Mouse (Mus musculus) cerebral cortex, adult 2 months (tissue): ENCODE data around the gene Ttc39d.

Experiments used
- WGBS: fragments of 180-500 bp; shearing (Covaris S2); methylation state at CpG from one replicate; pipeline ENCODE4 v1.1.7; 2018; 5-methylcytosine and 5-hydroxymethylcytosine counted together

Ttc39d gene

DNA sequence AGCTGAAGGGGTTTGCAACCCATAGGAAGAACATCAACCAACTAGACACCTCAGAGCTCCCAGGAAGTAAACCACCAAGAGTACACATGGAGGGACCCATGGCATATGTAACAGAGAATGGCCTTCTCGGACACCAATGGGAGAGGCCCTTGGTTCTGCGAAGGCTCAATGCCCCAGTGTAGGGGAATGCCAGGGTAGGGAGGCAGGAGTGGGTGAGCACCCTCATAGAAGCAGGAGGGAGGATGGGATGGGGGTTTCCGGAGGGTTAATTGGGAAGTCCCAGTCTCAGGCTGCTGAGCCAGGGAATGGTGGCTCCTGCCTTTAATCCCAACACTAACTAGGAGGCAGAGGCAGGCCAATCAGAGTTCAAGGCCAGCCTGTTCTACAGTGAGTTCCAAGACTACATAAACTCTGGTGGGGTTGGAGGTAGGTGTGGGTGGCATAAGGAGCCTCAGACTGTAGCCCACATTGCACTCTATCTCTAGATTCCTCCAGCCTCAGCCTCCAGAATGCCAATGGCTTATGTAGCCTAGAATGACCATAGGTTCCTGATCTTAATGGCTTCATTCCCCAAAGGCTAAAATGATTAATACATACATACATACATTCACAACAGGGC lies 8.0 kb upstream of the Ttc39d start:
- WGBS = 91% methylated on average over 3 of the region's 3 CpGs

DNA sequence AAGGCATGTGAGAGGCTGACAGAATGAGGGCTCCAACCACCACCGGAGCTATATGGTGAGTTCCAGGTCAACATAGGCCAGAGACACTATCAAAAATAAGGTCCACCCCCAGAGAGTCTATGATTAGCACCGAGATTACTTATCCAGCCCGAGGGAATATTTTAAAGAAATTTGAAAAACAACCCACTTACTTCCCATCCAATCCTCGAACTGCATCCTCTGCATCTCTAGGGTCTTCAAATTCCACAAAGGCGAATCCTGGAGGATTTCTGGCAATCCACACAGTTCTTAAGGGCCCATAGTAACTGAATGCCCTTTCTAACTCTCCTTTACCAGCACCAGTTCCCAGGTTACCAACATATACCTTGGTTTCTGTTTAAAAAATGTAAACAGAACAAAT lies 1.6 kb upstream of the Ttc39d start:
- 9% methylated on average over 5 of the region's 5 CpGs for WGBS

DNA sequence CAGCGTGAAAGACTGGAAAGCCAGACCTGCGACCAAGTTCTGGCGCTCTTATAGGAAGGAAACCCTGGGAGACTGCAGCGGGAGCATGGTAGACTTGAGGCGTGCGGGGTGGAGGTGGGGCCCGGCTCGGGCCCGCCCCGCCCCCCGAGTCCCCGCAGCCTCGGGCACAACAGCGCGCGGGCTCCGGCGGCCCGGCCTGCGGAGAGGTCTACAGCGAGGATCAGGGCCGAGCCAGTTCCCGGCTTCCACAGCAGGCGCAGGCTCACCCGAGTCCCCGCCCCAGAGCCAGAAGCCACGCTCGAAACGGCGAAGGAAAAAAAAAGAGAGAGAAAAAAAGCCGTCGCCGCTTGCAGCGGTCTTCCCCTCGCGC lies 974 bp upstream of the Ttc39d start:
- WGBS = 0% methylated on average over 36 of the region's 36 CpGs

DNA sequence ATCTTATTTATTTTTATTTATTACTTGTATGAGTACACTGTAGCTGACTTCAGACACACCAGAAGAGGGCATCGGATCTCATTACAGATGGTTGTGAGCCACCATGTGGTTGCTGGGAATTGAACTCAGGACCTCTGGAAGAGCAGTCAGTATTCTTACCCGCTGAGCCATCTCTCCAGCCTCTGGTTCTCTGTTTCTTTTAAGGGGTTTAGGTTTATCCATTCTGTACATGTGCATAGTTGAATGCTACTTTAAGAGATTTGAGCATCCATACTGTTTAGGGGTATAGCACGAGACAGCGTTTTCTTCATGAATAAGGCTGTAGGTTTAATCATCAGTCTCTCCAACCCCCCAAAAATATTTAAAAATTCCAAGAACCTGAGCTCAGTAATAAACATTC lies 6.7 kb downstream of the Ttc39d start:
- WGBS = 95% methylated on average over 4 of the region's 4 CpGs

DNA sequence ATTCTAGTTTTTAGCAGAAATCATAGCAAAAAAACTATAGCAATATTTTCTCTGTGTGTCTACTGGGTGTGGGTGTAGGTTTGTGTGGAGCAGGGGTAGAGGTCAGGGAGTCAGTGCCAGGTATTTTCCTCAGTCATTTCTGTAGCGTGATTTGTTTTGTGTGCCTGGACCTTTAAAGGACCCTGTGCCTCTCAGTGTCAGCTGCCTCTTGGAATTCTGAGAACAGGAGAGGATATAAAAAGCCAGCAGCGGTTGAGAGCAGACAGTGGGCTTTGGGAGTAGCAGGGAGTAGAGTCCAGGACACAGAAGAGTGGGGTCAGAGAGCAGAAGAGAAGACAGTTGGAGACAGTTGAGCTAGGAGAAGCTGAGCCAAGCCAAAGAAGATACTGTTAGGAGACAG lies 12.9 kb downstream of the Ttc39d start:
- WGBS = 72% methylated on average over 2 of the region's 2 CpGs

DNA sequence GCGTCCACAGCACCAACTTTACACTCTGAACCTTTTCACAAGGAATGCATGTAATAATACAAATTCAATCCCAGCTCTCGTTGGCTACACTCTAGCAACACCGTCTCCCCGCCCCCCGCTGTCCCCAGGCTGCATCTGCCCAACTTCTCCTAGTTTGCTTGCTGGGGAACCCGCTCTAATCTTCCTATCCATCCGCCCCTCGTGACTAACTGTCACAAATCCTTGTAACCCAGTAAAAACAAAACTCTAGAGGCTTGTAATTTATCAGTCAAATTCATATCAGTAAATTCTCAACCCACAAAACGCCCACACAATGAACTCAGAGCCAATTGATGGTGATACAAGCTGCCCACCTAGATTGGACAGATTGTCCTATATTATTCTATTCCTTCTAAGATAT lies 13.9 kb downstream of the Ttc39d start:
- WGBS = 74% methylated on average over 9 of the region's 9 CpGs

DNA sequence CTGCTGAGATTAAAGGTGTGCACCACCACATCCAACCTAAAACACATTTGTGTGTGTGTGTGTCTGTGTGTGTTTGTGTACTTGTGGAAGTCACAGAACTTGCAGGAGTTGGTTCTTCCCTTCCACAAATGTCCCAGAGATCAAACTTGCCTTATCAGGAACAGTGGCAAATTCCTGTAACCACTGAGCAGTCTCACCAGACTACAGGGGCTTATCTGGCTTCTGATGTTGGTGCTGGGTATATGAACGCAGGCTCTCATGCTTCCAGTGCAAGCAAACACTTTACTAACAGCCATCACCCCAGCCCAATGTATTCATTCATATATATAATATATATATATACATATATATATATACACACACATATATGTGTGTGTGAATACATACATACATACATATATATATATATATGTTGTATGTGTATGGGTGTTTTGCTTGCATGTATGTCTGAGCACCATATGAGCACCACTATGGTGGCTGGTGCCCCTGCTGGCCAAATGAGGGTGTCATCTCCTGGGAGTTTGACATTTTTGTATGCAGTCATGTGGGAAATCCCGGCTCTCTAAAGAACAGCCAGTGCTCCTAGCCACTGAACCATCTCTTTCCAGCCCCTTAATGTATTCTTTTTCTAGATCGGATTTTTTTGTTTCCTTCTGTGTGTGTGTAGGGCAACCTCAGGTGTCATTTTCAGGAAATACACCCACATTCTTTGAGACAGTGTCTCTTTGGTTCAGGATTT lies 14.8 kb downstream of the Ttc39d start:
- 63% methylated on average over 3 of the region's 3 CpGs for WGBS

DNA sequence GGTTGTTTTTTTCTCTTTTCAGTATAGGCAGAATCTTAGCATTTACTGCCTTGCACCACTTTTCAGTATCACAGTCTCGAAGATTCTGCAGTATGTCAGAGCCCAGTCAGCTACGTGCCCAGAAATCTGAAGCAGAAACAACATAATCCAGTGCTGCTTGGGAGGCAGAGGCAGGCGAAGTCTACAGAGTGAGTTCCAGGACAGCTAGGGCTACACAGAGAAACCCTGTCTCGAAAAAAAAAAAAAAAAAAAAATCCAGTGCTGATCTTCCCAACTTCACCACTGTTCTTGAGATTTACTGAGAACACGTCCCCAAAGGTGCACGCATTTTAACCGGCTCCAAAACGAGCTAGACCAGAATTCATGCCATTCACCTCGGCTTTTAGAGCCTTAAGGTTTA lies 16.6 kb downstream of the Ttc39d start:
- under 1% methylated on average over 9 of the region's 9 CpGs for WGBS

DNA sequence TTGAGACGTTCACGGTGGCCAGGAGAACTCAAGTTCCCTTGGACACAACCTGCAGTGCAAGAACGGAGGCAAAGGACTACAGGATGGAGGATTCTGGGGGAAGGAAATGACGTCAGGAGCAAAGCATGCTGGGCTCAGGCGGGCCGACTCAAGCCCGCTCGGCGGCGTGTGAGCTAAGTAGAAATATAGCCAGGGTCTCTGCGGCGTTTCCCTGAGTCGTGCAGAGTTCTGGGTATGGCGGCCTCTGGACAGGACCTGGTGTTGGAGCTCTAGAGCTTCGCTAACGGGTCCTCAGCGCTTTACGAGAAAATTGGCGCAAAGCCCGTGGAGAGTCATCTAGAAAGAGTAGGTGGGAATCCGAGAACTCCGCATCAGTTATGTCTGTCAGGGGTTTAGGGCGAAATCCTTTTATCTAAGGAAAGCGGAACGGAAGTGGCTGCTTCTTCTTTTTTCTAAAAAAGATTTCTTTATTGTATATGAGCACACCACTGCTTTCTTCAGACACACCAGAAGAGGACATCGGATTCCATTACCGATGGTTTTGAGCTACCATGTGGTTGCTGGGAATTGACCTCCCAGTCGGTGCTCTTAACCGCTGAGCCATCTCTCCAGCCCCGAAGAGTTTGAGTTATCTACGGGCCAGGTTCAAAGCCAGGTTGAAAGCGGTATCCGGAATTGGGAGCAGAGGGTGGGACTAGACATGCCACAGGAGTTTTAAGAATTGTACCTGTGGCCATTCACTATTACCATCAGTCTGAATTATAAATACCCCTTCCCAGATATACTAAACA lies 17.3 kb downstream of the Ttc39d start, which contains the start of gene Gemin6:
Gene Gemin6 (plus strand): TSS at position 116 of the 791 bp plus-strand sequence.
- 1% methylated on average over 33 of the region's 33 CpGs for WGBS

DNA sequence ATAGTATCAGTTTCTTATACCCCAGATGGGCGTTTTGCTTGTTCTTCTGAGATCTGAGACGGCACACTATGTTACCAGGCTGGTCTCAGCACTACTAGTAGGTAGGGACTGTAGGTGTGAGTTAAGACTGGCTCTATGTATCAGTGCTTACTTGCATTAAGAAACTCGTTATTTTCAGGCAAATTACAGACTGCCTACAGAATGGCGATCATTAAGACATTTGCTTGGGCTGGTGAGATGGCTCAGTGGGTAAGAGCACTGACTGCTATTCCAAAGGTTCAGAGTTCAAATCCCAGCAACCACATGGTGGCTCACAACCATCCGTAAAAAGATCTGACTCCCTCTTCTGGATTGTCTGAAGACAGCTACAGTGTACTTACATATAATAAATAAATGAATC lies 17.9 kb downstream of the Ttc39d start:
- WGBS = 35% methylated on average over 5 of the region's 5 CpGs

DNA sequence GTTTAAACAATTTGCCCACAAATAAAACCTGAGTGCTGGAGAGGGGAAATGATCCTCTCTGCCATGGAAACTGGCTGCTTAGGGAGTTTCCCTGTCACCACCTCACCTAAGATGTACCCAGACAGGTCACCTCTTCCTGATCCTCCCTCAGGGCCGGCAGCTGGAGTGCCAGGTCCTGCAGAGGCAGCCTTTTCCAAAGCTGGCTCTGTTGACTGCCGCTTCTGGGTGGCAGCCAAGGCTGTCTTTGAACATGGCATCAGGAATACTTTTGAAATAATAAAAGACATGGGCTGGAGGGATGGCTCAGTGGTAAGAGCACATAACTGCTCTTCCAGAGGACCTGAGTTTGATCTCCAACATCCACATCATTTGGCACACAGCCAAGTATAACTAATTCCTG lies 22.1 kb downstream of the Ttc39d start:
- 62% methylated on average over 2 of the region's 2 CpGs for WGBS

DNA sequence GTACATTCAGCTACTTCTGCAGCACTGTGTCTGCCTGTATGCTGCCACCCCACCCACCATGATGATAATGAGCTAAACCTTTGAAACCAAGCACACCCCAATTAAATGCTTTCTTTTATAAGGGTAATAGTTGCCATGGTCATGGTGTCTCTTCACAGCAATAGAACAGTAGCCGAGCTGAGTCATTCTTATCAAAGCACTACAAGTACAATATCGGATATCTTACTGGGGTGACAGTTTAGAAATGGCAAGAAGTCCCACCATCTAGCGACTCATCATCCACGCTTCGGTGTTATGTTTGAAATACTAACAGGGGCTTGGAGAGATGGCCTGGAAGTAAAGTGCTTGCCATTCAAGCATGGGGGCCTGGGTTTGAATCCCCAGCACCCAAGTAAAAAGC lies 26.6 kb downstream of the Ttc39d start:
- 89% methylated on average over 5 of the region's 5 CpGs for WGBS

DNA sequence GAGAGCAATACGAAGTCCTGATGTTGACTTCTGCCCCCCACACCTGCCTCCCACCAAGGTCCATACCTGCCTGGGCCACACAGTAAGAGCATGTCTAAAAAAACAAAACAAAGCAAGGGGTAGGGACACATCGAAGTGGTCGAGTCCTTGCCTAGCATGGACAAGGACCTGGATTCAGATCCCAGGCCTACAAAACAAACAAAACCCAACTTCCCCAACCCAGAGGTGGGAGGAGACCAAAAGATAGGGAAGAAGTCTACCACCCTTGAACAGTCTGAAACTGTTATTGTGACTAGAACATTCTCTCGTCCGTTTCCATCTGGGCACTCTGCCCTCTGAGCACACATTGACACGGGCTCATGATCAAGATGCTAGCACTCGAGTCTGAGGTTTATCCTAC lies 27.1 kb downstream of the Ttc39d start:
- WGBS = 62% methylated on average over 7 of the region's 7 CpGs

DNA sequence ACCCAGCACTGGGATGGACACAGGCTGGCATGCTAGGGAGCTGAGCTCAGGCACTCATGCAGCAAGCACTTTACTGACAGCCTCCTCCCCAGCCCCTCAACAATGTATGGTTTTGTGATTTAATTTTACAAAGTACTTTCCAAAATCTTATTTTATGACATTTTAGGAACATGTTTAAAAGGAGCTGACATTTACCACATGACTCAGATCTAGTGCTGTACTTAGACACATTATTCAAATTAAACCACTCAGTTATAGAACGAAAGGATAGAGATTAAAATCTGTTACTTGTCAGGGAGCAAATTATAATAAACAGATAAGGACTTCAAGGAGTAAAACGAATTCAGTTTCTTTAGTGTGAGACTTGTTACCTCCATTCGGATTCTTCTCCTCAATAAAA lies 28.2 kb downstream of the Ttc39d start:
- WGBS = 52% methylated on average over 3 of the region's 3 CpGs

DNA sequence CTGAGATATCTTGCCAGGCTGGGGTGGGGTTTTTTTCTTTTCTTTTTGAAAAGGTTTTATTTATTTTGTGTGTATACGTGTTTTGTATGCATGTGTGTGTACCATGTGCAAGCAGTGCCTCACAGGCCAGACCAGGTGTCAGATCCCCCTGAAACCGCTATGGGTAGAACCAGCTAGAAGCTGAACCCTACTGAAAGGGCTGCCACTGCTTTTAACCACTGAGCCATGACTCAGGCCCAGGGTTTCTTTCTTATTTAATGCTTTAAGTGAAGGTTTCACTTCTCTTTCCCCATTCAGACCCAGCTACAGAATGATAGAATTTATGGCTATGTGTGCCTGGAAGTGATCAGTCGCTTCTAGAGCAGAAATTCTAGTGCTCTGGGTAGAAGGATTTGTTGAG lies 29.5 kb downstream of the Ttc39d start:
- WGBS = 89% methylated on average over 3 of the region's 3 CpGs

DNA sequence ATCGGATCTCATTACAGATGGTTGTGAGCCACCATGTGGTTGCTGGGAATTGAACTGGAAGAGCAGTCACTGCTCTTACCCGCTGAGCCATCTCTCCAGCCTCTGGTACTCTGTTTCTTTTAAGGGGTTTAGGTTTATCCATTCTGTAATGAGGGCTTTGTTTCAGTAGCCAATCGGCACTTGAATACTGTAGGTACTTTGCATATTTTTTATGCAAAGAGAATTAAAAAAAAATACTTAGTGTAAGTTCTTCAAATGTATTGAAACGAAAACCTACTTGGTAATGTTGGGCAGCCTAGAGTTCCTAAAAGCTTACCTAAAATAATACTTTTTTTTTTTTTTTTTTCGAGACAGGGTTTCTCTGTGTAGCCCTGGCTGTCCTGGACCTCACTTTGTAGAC lies 30.2 kb downstream of the Ttc39d start:
- 75% methylated on average over 5 of the region's 5 CpGs for WGBS

DNA sequence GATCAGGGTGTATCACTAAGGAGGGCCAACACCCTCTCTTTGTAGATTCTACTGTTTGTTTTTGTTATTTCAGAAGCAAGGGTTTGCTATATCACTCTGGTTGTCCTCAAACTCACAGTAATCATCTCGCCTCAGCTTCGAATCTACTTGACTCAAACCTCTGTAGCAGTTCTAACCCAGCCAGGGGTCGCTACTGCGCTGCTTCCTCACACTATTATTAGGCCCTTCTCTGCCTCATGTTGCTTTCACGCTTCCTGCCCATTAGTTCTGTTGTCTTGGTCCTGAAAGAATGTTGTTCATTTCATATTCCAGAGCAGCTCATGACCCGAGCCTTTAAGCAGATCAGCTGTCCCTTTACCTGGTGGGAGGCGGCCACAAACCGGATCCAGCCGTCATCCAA lies 34.3 kb downstream of the Ttc39d start:
- WGBS = 88% methylated on average over 9 of the region's 9 CpGs

DNA sequence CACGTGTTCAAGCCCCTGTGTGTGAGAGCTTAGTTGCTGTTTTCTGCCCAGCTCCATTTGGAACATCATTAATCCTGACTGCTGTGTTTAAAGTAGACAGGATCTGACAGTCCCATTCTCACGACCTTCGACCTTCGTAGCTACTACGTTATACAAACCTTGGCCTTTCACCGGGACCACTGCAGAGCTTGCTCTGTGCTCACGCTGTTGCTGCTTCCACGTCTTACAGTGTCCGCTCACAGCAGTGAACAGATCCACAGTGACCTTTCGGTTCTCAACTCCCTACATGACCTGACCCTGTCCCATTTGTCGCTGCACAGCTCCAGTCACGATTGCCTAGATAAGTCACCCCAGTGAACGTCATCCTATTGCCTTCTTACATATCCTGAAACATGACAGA lies 35.9 kb downstream of the Ttc39d start:
- 88% methylated on average over 13 of the region's 13 CpGs for WGBS

DNA sequence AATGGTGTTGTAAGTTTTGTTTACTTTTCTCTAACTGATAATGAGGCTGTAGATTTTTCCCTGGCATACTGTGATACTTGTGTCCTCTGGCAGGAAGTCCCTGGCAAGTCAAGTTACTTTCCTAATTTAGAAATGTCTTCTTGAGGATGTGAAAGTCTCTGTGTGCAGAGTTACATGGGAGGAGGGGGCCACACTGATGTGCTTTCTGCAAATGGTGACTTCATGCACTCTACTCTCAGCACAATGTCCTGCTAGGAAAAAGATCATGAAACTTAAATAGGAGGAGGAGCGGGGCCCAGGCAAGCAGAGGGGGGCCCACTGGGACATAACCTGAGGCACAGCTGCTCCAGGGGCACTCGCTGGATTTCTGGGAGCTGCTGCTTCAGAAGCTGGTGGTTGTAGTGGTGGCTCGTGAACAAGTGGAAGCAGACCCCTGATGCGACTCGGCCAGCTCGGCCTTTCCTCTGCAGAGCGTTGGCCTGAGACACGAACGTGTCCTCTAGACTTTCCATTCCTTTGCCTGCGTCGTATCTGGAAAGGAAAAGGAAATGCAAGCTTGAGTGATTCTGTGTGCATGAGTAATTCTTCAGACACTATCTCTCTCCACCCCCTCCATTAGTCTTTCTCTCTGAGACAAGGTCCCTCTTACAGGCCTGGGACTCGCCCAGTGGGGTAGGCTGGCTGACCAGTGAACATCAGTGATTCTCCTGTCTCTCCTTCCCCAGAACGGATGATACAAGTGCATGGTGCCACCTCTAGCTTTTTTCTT lies 45.7 kb downstream of the Ttc39d start:
- 80% methylated on average over 13 of the region's 13 CpGs for WGBS

DNA sequence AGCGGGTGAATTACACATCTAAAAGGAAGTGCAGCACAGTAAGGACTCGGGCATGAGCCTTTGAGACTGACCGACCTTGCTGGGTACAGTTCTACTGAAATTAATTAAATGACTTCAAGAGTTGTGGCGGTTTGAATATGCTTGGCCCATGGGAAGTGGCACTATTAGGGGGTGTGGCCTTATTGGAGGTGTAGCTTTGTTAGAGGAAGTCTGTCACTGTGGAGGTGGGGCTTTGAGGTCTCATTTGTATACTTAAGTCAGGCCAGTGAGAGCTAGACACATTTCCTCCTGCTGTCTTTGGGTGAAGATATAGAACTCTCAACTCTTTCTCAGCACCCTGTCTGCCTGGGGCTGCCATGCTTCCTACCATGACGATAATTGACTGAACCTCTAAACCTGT lies 47.2 kb downstream of the Ttc39d start:
- WGBS = 99% methylated on average over 5 of the region's 5 CpGs

DNA sequence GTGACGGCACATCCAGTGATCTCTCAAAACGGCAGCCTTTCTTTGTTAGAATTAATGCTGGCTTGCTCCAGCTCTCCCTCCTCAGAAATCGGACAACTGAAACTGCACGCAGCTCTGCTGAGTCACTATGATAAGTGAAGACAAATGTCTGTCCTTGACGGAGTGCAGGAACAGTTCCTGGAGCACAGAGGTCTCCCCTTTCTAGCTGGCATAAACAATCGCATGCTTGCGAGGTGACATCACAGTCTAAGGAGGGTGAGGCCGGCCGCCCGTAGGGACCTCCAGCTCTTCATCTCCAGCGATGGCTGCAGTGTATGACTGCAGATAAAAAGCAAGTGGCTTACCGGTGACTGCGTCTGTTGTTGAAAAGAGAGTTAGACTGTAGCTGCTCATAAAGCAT lies 47.9 kb downstream of the Ttc39d start:
- 55% methylated on average over 13 of the region's 13 CpGs for WGBS

DNA sequence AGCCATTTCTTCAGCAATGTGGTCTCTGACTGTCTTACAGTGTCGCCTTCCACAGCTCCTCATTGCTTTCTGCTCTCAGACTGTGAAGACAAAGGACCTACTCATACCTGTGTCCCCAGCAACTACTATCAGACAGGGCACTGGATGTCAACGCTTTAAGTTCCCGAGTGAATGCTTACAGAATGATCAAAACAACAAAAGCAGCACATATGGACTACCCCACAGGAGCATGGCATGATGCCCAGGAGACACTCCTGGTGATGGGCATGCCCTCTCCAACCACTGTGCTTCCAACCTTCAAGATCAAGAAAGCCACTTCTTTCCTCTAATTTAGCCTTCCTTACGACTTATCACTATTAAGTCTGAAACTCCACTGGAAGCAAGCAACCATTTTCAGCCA lies 59.8 kb downstream of the Ttc39d start:
- WGBS = 75% methylated on average over 4 of the region's 4 CpGs
